Mouse (Mus musculus): ENCODE data around the gene Bmp4.

GRCm38 (mm10) chr14:46412497-46413000, 22.1 kb upstream of the Bmp4 start:
- TF ChIP-seq CTCF (IDR thresholded peaks at IDR 0.05; ENCODE audit: low read depth), result no peak
- TF ChIP-seq EP300 (IDR thresholded peaks at IDR 0.05; ENCODE audit: low read depth), result no peak

Data from heart, postnatal 0 days (tissue).